Mouse (Mus musculus) heart, postnatal 0 days (tissue): ENCODE results near the gene Lyrm1.

ENCODE experiments used
- CTCF ChIP-seq: IDR thresholded peaks from 2 replicates; pipeline ENCODE4 v1.5.1; 2016; ENCODE audit warnings: antibody characterized with exemption, control low read depth, low read depth
- EP300 ChIP-seq: IDR thresholded peaks from 2 replicates; pipeline ENCODE4 v1.6.1; 2016; ENCODE audit warnings: antibody characterized with exemption, low read depth

DNA sequence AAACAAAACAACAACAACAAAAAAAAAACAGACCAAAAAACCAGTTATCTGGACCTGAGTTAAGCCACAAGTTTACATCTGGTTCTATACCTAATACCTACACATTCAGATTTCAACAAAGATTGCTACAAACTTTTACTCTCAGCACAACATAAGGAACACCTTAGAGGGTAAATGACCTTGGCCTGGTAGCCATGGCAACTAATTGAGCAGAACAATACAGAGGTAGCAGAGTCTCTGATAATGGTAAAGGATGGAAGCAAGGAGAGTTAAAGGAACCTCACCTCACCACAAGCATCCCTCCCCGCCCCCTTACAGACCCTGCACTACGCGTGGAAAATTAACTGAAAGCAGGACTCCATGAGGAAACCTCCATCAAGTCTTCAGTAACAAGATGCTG lies 35.5 kb upstream of the Lyrm1 start:
- TF ChIP-seq CTCF (no peak), EP300 (no peak)
